Mouse (Mus musculus) ES-E14 (cell line): ENCODE measurements at regions not wholly inside any gene's neighbourhood (a gene's known extent, or its start where the extent isn't known, plus 50 kb on each side); places are given as distances from the start of the nearest gene placed in this dataset.

Source experiments
- CHD2 ChIP-seq: IDR thresholded peaks from 2 replicates; pipeline ENCODE4 v1.6.1; 2014; ENCODE audit warnings: mild to moderate bottlenecking, low read depth, low read length, inconsistent platforms
- HCFC1 ChIP-seq: IDR thresholded peaks from 2 replicates; pipeline ENCODE4 v1.6.1; 2012; ENCODE audit warnings: low read length, inconsistent platforms, borderline replicate concordance; ENCODE audit not compliant: insufficient read depth
- MAFK ChIP-seq: IDR thresholded peaks from 2 replicates; pipeline ENCODE4 v1.6.1; 2014; ENCODE audit warnings: mild to moderate bottlenecking, low read depth, low read length, inconsistent platforms; ENCODE audit not compliant: insufficient read depth
- ZC3H11A ChIP-seq: IDR thresholded peaks from 2 replicates; pipeline ENCODE4 v1.6.1; 2012; ENCODE audit warnings: low read depth, mild to moderate bottlenecking, inconsistent platforms, low read length, borderline replicate concordance
- ZNF384 ChIP-seq: IDR thresholded peaks from 2 replicates; pipeline ENCODE4 v1.6.1; 2012; ENCODE audit warnings: low read depth, low read length, inconsistent platforms

- TF ChIP-seq MAFK (no peak), HCFC1 (no peak), CHD2 (no peak), ZC3H11A (no peak), ZNF384 (no peak)
Observed at GRCm38 (mm10) chr3:9107766-9108410, 502.0 kb downstream of the Zfp704 start.
